Mouse (Mus musculus): Measurements from ENCODE around the gene Ppfibp1.

DNA sequence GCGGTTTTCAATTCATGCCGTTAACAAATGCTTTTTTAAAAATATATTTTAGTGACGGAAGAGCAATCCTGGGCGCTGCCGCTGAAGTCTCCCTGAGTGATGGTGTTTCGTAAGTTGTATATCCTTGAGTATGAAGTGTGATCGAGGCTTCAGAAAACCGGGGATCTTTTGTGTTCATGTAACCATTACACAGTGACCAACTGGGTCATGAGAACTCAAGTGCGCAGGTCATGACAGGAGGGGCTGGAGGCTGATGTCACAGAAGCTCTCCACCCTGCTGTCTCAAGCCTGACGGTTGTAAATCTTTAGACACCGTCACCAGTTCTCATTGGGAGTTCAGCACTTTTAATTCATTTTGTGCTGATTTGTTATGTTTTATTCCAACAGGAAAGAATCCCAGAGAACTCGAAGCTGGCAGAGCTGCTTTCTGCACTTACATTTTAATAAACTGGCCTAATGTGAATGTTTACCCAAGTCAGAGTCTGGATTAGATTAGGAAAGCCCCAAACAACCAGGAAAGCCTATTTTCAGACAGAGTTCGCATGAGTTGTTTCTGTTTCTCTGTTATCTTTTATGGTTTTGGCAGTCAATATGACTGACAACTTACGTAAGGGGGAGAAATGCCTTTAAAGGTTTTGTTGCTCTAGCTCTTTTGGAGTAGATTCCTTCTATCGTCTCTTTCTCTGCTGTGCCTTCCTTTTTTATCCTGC is 122.7 kb downstream of the Ppfibp1 start:
- TF ChIP-seq POLR2A (IDR thresholded peaks at IDR 0.05; ENCODE audit: insufficient read depth, low read length) = no peak
- TF ChIP-seq CTCF (IDR thresholded peaks at IDR 0.05; ENCODE audit: low read depth, low read length) = no peak
